Mouse (Mus musculus) thymus, postnatal 25 days (tissue): ENCODE measurements around the gene Mrgprb5.
"Not testable (repeated sequence)": the region's sequence is repeated elsewhere in the genome, so short reads cannot be mapped to it uniquely, and the experiment has no call there.

ENCODE experiments used
- DNase-seq: peaks from one replicate; pipeline ENCODE4 v3.0.0; 2022

The Mrgprb5 gene

DNA sequence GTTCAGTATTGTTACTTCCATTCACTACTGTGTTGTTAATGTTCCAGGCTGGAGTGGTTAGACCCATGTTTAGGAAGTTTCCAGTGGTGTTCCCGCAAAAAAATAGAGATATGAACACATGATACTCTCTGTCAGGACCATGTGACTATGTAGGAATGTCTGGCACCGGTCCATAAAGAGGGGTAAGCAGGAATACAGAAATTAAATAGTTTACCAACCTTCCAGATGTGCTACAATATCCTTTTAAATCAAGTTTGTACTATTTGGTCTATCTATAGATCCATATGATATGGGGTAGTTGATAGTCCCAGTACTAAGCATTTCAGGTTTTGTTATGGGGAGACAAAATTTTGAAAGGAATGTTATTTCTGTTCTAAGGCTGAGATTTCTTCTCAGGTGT, at the start of gene Mrgprb5:
Gene Mrgprb5, minus strand, starts transcription at position 101 of the 400 bp plus-strand sequence.
- DNase-seq = no peak

DNA sequence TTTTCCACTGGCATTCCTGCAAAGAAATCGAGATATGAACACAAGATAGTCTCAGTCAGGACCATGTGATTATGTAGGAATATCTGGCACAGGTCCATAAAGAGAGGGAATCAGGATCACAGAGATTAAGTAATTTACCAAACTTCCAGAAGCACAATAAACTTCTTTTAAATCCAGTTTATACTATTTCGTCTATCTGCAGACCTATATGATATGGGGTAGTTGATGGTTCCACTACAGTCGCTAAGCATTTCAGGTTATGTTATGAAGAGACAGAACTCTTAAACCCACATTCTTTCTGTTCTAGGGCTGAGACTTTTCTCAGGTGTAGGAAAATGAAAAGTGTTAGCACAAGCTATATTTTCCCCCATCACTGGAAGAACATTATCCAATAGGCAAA, 30.4 kb upstream of the Mrgprb5 start, which contains the start of gene Mrgprb4:
Gene Mrgprb4, minus strand, starts transcription at position 101 of the 400 bp plus-strand sequence.
- DNase-seq = no peak

DNA sequence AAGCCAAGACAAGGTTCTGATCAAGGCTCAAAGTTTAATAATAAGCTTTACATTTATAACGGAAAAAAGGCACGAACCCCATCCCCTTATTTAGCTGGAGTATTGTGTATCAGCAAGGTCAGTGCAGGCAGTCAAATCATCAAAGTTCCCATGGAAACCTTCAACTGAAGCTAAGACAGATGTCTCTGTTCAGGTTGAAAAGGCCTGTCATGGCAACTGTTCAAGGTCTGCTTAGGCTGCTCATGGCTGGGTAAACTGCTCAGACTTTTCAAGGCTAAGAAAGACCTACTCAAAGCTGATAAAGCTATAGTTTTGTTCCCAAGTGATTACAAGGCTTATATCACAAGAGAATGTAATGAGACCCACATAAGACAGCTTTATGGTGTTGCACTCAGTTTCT, 1.3 kb downstream of the Mrgprb5 start:
- DNase-seq = no peak

DNA sequence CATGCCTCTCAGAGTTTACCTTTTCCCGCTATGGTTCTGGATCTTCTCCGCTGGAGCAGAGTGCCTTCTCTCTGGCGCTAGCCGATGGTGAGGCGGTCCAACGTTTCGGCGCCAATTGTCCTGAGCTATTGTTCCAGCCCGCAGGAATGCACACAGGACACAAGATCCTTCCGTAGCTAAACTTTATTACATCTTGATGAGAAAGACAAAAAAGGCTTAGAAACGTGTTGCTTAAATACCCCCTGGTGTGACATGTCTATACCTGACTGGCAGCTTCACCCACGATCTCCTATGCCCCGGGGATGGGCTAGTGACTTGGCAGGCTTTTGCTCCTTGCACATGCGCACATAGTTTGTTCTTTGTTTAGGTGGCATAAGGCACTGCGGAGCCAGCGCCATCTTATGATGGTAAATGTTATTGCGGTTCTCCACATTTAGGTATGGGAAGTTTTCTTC, 30.5 kb downstream of the Mrgprb5 start:
- peak; percentile 6 for DNase-seq

DNA sequence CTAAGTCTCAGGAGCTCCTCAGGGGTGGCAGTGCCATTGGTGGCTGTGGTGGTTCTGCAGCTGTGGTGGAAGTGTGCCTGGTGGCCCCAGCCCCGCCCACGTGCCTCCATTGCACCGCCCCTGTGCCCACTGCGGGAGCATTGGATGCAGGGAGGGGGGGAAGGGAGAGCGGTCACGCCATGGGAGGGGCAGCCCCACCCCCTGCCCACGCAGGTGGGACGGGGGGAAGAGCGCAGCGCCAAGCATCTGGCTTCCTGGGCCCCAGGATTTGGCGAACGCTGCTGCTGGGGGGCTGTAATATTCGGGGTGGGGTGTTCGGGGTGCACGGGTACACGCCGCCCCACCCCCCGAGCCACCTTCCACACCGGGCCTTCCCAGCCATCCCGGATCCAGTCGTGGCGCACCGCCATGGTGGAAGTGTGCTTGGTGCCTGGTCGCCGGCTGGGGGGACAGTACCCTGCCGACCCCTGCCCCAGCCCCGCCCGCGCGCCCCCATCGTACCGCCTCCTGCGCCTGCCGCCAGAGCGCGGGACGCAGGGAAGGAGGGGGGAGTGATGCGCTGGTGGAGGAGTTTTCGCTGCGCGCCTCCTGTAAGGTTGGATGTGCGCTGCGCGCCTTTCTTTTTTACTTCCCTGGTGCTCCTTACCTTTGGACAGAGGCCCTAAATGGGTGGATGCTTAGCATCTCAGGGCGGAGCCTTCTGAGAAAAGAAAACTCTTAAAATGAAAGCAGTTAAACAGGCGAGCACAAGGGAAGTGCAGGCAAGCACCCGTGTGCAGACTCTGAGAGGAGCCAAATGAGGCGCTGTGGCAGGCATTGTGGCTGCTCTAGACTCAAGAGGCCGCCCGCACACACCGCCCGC, 31.4 kb downstream of the Mrgprb5 start:
- DNase-seq = peak; percentile 5

DNA sequence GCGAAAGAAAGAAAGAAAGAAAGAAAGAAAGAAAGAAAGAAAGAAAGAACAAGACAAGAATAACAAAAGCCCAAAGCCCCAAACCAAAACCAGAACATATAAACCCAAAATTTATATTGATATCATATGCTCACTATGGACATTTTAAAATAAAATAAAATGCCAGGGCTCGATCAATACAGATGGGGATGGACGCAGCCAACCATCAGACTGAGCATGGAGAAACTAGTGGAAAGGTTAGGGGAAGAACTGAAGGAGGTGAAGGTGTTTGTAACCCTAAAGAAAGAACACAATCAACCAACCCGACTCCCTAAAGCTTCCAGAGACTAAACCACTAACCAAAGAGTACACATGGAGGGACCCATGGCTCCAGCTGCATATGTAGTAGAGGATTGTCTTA, 36.1 kb downstream of the Mrgprb5 start:
- DNase-seq = no peak

DNA sequence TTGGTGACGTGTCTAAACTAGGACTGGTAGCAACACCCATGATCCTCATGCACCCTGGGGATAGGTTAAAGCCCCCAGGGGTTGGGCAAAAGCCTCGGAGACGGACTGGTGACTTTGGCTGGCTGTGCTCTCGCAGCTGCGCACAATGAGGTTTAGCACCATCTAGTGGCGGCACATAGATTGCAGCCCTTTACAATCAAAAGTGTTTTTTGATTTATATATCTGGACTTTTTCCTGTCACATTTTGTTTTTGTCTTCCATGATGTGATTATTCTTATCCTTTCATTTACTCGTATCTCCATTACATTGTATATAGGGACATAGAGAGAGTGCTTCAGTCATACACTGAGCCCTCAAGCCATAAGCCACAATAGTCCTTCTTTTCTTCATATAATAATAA, 36.6 kb downstream of the Mrgprb5 start:
- peak; percentile 6 for DNase-seq

DNA sequence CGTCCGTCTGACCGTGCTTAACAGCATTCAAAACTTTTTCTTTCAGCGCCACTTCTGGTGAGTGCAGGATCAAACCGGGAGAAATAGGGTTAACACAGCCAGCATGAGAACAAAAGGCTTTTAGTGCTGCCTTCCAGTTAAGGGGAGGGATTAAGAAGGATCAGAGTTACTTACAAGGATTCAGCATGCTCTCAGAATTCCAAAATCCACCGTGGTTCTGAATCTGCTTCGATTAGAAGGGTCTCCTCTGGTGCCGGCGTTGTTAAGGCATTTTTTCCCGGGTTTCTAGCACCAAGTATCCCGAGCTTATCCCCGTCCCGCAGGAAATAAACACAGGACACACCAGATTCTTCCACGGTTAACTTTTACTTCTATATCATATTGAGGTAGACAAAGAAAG, 37.0 kb downstream of the Mrgprb5 start:
- DNase-seq = not testable (repeated sequence)

DNA sequence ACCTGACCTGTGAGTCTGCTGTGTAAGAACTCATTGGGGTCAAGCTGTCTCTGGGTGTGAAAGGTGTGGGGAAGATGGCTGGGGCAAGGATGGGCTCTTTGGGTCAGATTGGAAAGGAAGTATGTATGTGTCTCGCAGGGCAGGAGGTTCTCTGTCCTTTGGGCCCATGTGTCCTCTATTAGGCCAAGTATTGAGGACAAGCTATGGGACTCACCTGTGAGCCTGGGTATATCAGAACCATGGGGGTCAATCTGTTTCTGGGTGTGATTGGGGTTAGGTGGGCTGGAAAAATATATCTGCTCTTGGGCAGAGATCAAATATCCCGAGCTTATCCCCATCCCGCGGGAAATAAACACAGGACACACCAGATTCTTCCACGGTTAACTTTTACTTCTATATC, 45.0 kb downstream of the Mrgprb5 start:
- no peak for DNase-seq
